Mouse (Mus musculus) forebrain, embryonic 13.5 days (tissue): Measurements from ENCODE around the gene Mis18a. TPM values are rescaled to one million over a fixed set of nuclear protein-coding genes. Genes with fewer than 3 reads are reported as not detected.
A peak's percentile ranks its signal among the peaks of the same experiment; 100 is the strongest.

Experiments used
- ATAC-seq: fragments of 200-750 bp; cut with Nextera tagmentation; 2 replicates; pipeline ENCODE4 v1.8.0; 2017
- H3K27ac ChIP-seq: fragments of 300-500 bp; sonication (generic); 2 replicates; pipeline ENCODE4 v1.5.1; 2015; ENCODE audit warnings: inconsistent platforms, mild to moderate bottlenecking, moderate library complexity
- H3K27me3 ChIP-seq: fragments of 300-500 bp; sonication (generic); 2 replicates; pipeline ENCODE4 v1.6.1; 2015; ENCODE audit warnings: mild to moderate bottlenecking, inconsistent platforms
- H3K36me3 ChIP-seq: fragments of 300-500 bp; sonication (generic); 2 replicates; pipeline ENCODE4 v1.6.1; 2015; ENCODE audit warnings: mild to moderate bottlenecking, inconsistent platforms; ENCODE audit not compliant: poor library complexity, severe bottlenecking
- H3K4me1 ChIP-seq: fragments of 300-500 bp; sonication (generic); 2 replicates; pipeline ENCODE4 v1.6.1; 2015; ENCODE audit warnings: inconsistent platforms
- H3K4me2 ChIP-seq: fragments of 300-500 bp; sonication (generic); 2 replicates; pipeline ENCODE4 v1.6.1; 2015; ENCODE audit warnings: inconsistent platforms, mild to moderate bottlenecking, moderate library complexity
- H3K4me3 ChIP-seq: fragments of 300-500 bp; sonication (generic); 2 replicates; pipeline ENCODE4 v1.5.1; 2015; ENCODE audit warnings: mild to moderate bottlenecking, inconsistent platforms
- H3K9ac ChIP-seq: fragments of 300-500 bp; sonication (generic); 2 replicates; pipeline ENCODE4 v1.6.1; 2015; ENCODE audit warnings: mild to moderate bottlenecking, inconsistent platforms
- H3K9me3 ChIP-seq: fragments of 300-500 bp; sonication (generic); replicated peaks from 2 replicates; pipeline ENCODE4 v1.6.1; 2016; ENCODE audit warnings: inconsistent platforms
- WGBS: fragments of 180-500 bp; shearing (Covaris S2); methylation state at CpG from one replicate; pipeline ENCODE4 v1.1.7; 2015; 5-methylcytosine and 5-hydroxymethylcytosine counted together
- polyA plus RNA-seq: library from polyadenylated mRNA; unstranded; fragments of >200 nt; fragmentation: Nextera tagmentation; extraction: Ambion mirVana; gene quantifications from 2 replicates; pipeline ENCODE4 v1.2.1, GENCODE M21; 2015

The Mis18a gene
- polyA plus RNA-seq, result 73.6 and 75.1 TPM in 2 replicates

DNA sequence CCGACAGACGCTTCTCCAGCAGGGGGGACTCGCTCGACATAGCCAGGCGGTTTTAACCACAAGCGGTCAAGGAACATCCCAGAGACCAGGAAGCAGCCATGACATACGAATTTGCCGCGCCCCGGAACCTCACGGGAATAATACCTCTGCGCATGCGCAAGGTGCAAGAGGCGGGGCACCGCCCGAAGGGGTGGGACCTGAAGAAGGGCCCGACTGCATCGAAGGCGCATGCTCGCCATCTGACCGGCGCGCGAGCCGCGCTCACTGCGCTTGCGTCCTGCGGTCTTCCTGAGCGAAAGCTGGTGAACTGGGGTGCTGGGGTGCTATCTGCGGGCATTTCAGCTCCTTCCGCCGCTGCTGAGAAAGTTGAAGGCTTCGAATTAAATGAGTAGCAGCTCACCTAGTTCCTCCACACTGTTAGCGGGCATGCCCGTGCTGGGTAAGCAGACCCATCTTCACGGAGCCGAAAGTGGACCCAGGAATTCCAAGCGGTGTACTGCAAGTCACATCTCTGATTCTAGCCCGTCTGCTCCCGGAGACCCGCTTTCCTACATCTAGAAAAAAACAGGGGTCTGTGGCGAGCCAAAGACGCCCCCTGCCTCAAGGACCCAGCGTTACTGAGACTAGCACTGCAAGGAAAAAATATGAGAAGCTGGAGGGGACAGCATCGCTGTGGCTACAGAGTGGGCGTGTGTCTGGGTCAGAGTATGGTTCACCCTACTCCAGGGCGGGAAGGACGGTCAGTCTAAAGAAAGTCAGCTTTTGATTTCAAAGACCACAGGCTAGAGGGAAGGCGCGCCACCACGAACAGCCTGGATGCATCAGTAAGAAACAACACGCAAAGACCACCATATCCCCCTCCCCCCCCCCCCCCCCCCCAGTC lies at the start of gene Mis18a:
TSS of gene Mis18a (minus strand) at position 172 of the 883 bp plus-strand sequence.
- H3K4me3 ChIP-seq, result peak within 1 kb of the TSS; percentile 89
- peaks cover 9% of the 10 kb centered on the region for H3K4me1 ChIP-seq
- H3K9ac ChIP-seq, result peak within 1 kb of the TSS; percentile 83
- ATAC-seq, result peak; percentile 97
- H3K9me3 ChIP-seq, result peaks cover 4% of the 10 kb centered on the region; the same call in 1 of the 2 replicates
- peak within 1 kb of the TSS; percentile 99 for H3K4me2 ChIP-seq
- H3K27me3 ChIP-seq, result no peaks in the 10 kb centered on the region
- peaks cover 7% of the 10 kb centered on the region for H3K36me3 ChIP-seq
- H3K27ac ChIP-seq, result peak within 1 kb of the TSS; percentile 57
- under 1% methylated on average over 53 of the region's 53 CpGs for WGBS

GRCm38 (mm10) chr16:90775946-90776520 lies 48.8 kb upstream of the Mis18a start:
- Histone ChIP-seq H3K36me3 (peaks cover 100% of the 10 kb centered on the region), H3K9ac (no peak overlapping the region), H3K9me3 (no peaks in the 10 kb centered on the region), H3K4me2 (no peak overlapping the region), H3K27me3 (no peaks in the 10 kb centered on the region), H3K4me3 (no peak overlapping the region), H3K27ac (no peak overlapping the region), H3K4me1 (no peaks in the 10 kb centered on the region)
- 90% methylated on average over 10 of the region's 10 CpGs for WGBS
- ATAC-seq, result no peak

DNA sequence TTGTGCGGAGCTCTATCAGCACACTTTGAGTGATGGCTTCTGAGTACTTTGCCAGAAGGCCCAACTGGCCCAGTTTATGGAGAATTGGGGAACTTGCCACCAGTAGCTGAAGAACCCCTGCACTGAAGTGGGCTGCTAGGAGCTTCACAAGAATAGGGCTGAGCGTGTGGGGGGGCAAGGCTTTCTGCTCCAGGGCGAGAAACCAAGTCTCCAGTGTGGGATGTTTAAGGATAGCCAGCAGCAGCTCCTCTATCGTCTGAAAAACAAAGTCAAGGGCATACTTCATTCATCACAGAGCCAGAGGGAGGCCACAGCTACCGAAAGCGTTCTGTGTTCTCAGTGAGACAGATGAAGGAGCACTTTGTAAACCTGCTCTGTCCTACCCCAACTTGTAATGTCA lies 47.4 kb upstream of the Mis18a start:
- no peaks in the 10 kb centered on the region for H3K4me1 ChIP-seq
- no peaks in the 10 kb centered on the region for H3K27me3 ChIP-seq
- ATAC-seq, result no peak
- H3K9ac ChIP-seq, result no peak overlapping the region
- no peaks in the 10 kb centered on the region for H3K9me3 ChIP-seq
- no peak overlapping the region for H3K4me2 ChIP-seq
- WGBS, result 93% methylated on average over 6 of the region's 6 CpGs
- no peak overlapping the region for H3K27ac ChIP-seq
- H3K4me3 ChIP-seq, result no peak overlapping the region
- peaks cover 99% of the 10 kb centered on the region for H3K36me3 ChIP-seq

DNA sequence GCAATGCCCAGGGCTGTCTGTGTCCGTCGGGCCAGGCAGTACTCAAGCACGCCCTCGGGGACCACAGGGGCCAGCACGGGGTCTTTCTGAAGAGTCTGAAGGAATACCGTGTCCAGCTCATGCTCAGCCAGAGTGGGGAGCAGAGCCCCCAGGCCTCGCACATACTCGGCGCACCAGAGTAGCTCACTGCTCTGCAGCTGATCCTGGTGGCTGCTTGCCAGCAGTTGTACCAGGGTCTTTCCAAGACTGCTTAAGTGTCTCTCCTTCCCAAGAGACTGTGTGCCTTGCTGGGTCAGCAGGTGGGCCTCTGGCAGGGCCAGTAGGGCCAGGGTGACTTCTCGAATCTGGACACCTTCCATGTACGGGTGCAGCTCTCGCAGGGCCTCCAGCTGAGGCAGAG lies 47.0 kb upstream of the Mis18a start:
- WGBS, result 98% methylated on average over 12 of the region's 12 CpGs
- peaks cover 99% of the 10 kb centered on the region for H3K36me3 ChIP-seq

GRCm38 (mm10) chr16:90766919-90767454 lies 39.8 kb upstream of the Mis18a start:
- no peaks in the 10 kb centered on the region for H3K4me1 ChIP-seq
- no peaks in the 10 kb centered on the region for H3K9me3 ChIP-seq
- no peak overlapping the region for H3K27ac ChIP-seq
- no peaks in the 10 kb centered on the region for H3K27me3 ChIP-seq
- peaks cover 88% of the 10 kb centered on the region for H3K36me3 ChIP-seq
- H3K4me2 ChIP-seq, result no peak overlapping the region
- no peak overlapping the region for H3K9ac ChIP-seq
- no peak for ATAC-seq
- H3K4me3 ChIP-seq, result no peak overlapping the region
- WGBS, result 95% methylated on average over 15 of the region's 15 CpGs

More for the DNA sequence above, 47.0 kb upstream of the Mis18a start:
- H3K27me3 ChIP-seq, result no peaks in the 10 kb centered on the region
- no peak for ATAC-seq
- H3K9me3 ChIP-seq, result no peaks in the 10 kb centered on the region
- no peak overlapping the region for H3K4me3 ChIP-seq
- H3K9ac ChIP-seq, result no peak overlapping the region
- H3K4me1 ChIP-seq, result no peaks in the 10 kb centered on the region
- H3K27ac ChIP-seq, result no peak overlapping the region
- no peak overlapping the region for H3K4me2 ChIP-seq

GRCm38 (mm10) chr16:90765195-90765877 lies 38.1 kb upstream of the Mis18a start:
- Histone ChIP-seq H3K4me2 (no peak overlapping the region), H3K27ac (no peak overlapping the region), H3K27me3 (no peaks in the 10 kb centered on the region), H3K4me3 (no peak overlapping the region), H3K36me3 (peaks cover 88% of the 10 kb centered on the region), H3K4me1 (no peaks in the 10 kb centered on the region), H3K9ac (no peak overlapping the region), H3K9me3 (no peaks in the 10 kb centered on the region)
- 93% methylated on average over 9 of the region's 9 CpGs for WGBS
- ATAC-seq, result no peak

GRCm38 (mm10) chr16:90760515-90760914 lies 33.3 kb upstream of the Mis18a start:
- Histone ChIP-seq H3K9ac (no peak overlapping the region), H3K4me2 (no peak overlapping the region), H3K9me3 (no peaks in the 10 kb centered on the region), H3K36me3 (peaks cover 79% of the 10 kb centered on the region), H3K27me3 (no peaks in the 10 kb centered on the region), H3K27ac (no peak overlapping the region), H3K4me3 (no peak overlapping the region), H3K4me1 (peaks cover 10% of the 10 kb centered on the region)
- ATAC-seq, result no peak
- 86% methylated on average over 4 of the region's 4 CpGs for WGBS

DNA sequence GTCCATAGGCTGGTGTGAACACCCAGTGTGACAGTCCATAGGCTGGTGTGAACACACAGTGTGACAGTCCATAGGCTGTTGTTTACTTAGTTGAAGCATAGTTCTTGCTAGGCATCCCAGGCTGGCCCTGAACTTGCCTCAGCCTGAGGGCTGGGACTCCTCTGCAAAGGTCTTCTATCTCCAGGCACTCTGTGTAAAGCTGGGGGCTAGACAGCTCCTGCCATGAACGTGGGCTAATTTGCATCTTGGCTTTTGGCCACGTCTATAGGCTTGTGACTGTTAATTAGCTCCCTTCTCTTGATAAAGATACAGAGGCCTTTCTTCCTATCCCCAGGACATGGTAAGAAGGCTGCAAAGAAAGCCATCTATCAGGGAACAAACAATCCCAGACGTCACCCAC lies 32.1 kb upstream of the Mis18a start:
- H3K27me3 ChIP-seq, result no peaks in the 10 kb centered on the region
- no peak overlapping the region for H3K4me3 ChIP-seq
- H3K4me2 ChIP-seq, result no peak overlapping the region
- peaks cover 10% of the 10 kb centered on the region for H3K4me1 ChIP-seq
- ATAC-seq, result peak; percentile 41; the same call in 1 of the 2 replicates
- H3K9ac ChIP-seq, result no peak overlapping the region
- H3K9me3 ChIP-seq, result no peaks in the 10 kb centered on the region
- 18% methylated on average over 3 of the region's 3 CpGs for WGBS
- peaks cover 83% of the 10 kb centered on the region for H3K36me3 ChIP-seq
- no peak overlapping the region for H3K27ac ChIP-seq

- H3K27ac ChIP-seq, result no peak overlapping the region
- H3K36me3 ChIP-seq, result peaks cover 70% of the 10 kb centered on the region
- H3K27me3 ChIP-seq, result no peaks in the 10 kb centered on the region
- H3K9ac ChIP-seq, result no peak overlapping the region
- H3K4me1 ChIP-seq, result no peaks in the 10 kb centered on the region
- H3K9me3 ChIP-seq, result no peaks in the 10 kb centered on the region
- no peak for ATAC-seq
- H3K4me2 ChIP-seq, result no peak overlapping the region
- WGBS, result 95% methylated on average over 13 of the region's 13 CpGs
- H3K4me3 ChIP-seq, result no peak overlapping the region
Observed at GRCm38 (mm10) chr16:90753386-90753941, 26.3 kb upstream of the Mis18a start.

- WGBS, result 97% methylated on average over 7 of the region's 7 CpGs
- H3K36me3 ChIP-seq, result peaks cover 27% of the 10 kb centered on the region
- H3K4me3 ChIP-seq, result no peak overlapping the region
- no peaks in the 10 kb centered on the region for H3K4me1 ChIP-seq
- no peak overlapping the region for H3K27ac ChIP-seq
- no peak overlapping the region for H3K4me2 ChIP-seq
- no peaks in the 10 kb centered on the region for H3K9me3 ChIP-seq
- ATAC-seq, result no peak
- no peak overlapping the region for H3K9ac ChIP-seq
- H3K27me3 ChIP-seq, result no peaks in the 10 kb centered on the region
Observed at GRCm38 (mm10) chr16:90748169-90748568, 21.0 kb upstream of the Mis18a start.

DNA sequence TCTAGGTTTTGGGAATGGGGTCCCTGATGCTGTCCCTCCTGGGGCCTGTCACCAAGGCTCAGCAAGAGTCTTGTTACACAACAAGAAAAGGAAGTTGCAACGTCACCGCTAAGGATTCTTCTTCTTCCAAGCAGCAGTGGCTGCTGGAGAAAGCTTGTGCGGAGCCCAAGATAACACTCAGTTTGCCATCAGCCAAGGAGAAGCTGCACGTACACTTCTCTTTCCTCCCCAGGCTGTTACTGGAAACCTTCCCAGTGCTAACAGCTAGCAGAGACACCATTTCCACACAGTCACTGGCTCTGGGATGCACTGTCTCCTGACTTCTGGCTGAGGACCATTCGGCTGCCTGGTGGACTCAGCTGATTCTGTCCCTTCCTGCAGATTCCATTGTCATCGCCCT lies 19.9 kb upstream of the Mis18a start:
- Histone ChIP-seq H3K9ac (no peak overlapping the region), H3K27ac (no peak overlapping the region), H3K36me3 (peaks cover 16% of the 10 kb centered on the region), H3K4me3 (no peak overlapping the region), H3K4me1 (no peaks in the 10 kb centered on the region), H3K27me3 (no peaks in the 10 kb centered on the region), H3K4me2 (no peak overlapping the region), H3K9me3 (no peaks in the 10 kb centered on the region)
- 91% methylated on average over 6 of the region's 6 CpGs for WGBS
- no peak for ATAC-seq
